9 mouse cellular contexts compared by ENCODE assay signal in genomic region chr5:121266741-121267382, GRCm38 (mm10). TPM values are rescaled to one million over a fixed set of nuclear protein-coding genes. Genes with fewer than 3 reads are reported as not detected.
A peak's percentile ranks its signal among the peaks of the same experiment; 100 is the strongest.
DNase-seq lines count a peak whose midpoint lies in the region; ATAC-seq and TF ChIP-seq lines count a peak whose summit lies in the region.
"Had no signal": no experiment of that assay in that cellular context is flagged by ENCODE, and none has a peak within 500 bp of the region (broad histone marks: within the 10 kb centered on the region; RNA-seq: fewer than 3 reads in every experiment).

No protein-coding gene starts in this region.

- no peak for ATAC-seq in heart, postnatal 0 days (ENCODE audit: insufficient read depth, low read depth)
- peak; percentile 73 for ATAC-seq in frontal cortex, adult (ENCODE audit: low TSS enrichment)
- 0 out of 2 replicates have a peak, but pooled peaks have one; percentile 15 for ATAC-seq in stomach, postnatal 0 days (ENCODE audit: low FRiP score, low TSS enrichment)

- no peak overlapping the region for H3K4me2 ChIP-seq in heart, postnatal 0 days (ENCODE audit: low read depth, low read length)
- H3K4me2 ChIP-seq in stomach, postnatal 0 days (replicated peaks; ENCODE audit: low read depth) = no peak overlapping the region
- H3K4me2 ChIP-seq: limb, embryonic 12.5 days had no signal

- TF ChIP-seq CTCF in heart, postnatal 0 days (IDR thresholded peaks at IDR 0.05; ENCODE audit: low read depth) = peak; percentile 71
- TF ChIP-seq CTCF in E14TG2a.4 (conservative IDR thresholded peaks at IDR 0.05; ENCODE audit: low read length) = peak; percentile 32
- peak; percentile 80 for TF ChIP-seq CTCF in stomach, postnatal 0 days (IDR thresholded peaks at IDR 0.05; ENCODE audit: low read depth)

- H3K4me3 ChIP-seq in heart, postnatal 0 days (ENCODE audit: low read depth, low read length) = no peak overlapping the region
- no peak overlapping the region for H3K4me3 ChIP-seq in E14TG2a.4 (replicated peaks; ENCODE audit: low read length)
- no peak overlapping the region for H3K4me3 ChIP-seq in stomach, postnatal 0 days (ENCODE audit: low read depth, low read length)
- H3K4me3 ChIP-seq: limb, embryonic 12.5 days had no signal

- peaks cover 34% of the 10 kb centered on the region for H3K36me3 ChIP-seq in heart, postnatal 0 days (replicated peaks; ENCODE audit: control insufficient read depth, insufficient read depth, low read length)
- peaks cover 57% of the 10 kb centered on the region for H3K36me3 ChIP-seq in E14TG2a.4 (ENCODE audit: insufficient read depth, low read length)
- H3K36me3 ChIP-seq in stomach, postnatal 0 days (ENCODE audit: control insufficient read depth, insufficient read depth, low read length) = peaks cover 4% of the 10 kb centered on the region; the same call in 1 of the 2 replicates

- H3K27ac ChIP-seq in heart, postnatal 0 days (ENCODE audit: low read depth) = no peak overlapping the region
- H3K27ac ChIP-seq in stomach, postnatal 0 days (replicated peaks) = no peak overlapping the region
- H3K27ac ChIP-seq: limb, embryonic 12.5 days had no signal

- no peak overlapping the region for H3K9ac ChIP-seq in heart, postnatal 0 days (replicated peaks; ENCODE audit: low read depth, low read length)
- no peak overlapping the region for H3K9ac ChIP-seq in stomach, postnatal 0 days (ENCODE audit: low read length)
- H3K9ac ChIP-seq: limb, embryonic 12.5 days had no signal

- no peak for DNase-seq in heart, postnatal 0 days (ENCODE audit: low spot score)
- DNase-seq in heart, postnatal 25 days (ENCODE audit: low spot score) = no peak
- DNase-seq in brain, embryonic 18.5 days (ENCODE audit: low read depth, low spot score) = peak; percentile 16
- peak; percentile 21 for DNase-seq in large intestine, adult 2 months (ENCODE audit: low read depth, low spot score)
- peak; percentile 51 for DNase-seq in lung, postnatal 14 days
- peak; percentile 54 for DNase-seq in stomach, postnatal 0 days (ENCODE audit: low spot score)

- 69% methylated on average over 7 of the region's 7 CpGs for WGBS in heart, postnatal 0 days
- WGBS in large intestine, adult 2 months = 83% methylated on average over 7 of the region's 7 CpGs
- 82% methylated on average over 7 of the region's 7 CpGs for WGBS in stomach, postnatal 0 days

- intact Hi-C loops in heart, postnatal 25 days (cut with DNase I) = loop anchor here (1.0 kb wide), 1 partner anchor 52 kb away; no protein-coding TSS in a partner anchor

- no peaks in the 10 kb centered on the region for H3K27me3 ChIP-seq in heart, postnatal 0 days (ENCODE audit: control insufficient read depth, insufficient read depth, low read length)
- H3K27me3 ChIP-seq in E14TG2a.4 (ENCODE audit: insufficient read depth, low read length) = no peaks in the 10 kb centered on the region
- H3K27me3 ChIP-seq in stomach, postnatal 0 days (ENCODE audit: control insufficient read depth, insufficient read depth, low read length) = no peaks in the 10 kb centered on the region
- H3K27me3 ChIP-seq: limb, embryonic 12.5 days had no signal

- no peak for TF ChIP-seq EP300 in heart, postnatal 0 days (IDR thresholded peaks at IDR 0.05; ENCODE audit: low read depth)
- no peak for TF ChIP-seq EP300 in stomach, postnatal 0 days (optimal IDR thresholded peaks at IDR 0.05)

- H3K4me1 ChIP-seq in heart, postnatal 0 days (ENCODE audit: control insufficient read depth, insufficient read depth) = no peaks in the 10 kb centered on the region
- peaks cover 22% of the 10 kb centered on the region for H3K4me1 ChIP-seq in E14TG2a.4 (replicated peaks; ENCODE audit: low read depth, low read length)
- H3K4me1 ChIP-seq in stomach, postnatal 0 days (replicated peaks; ENCODE audit: control insufficient read depth, insufficient read depth) = no peaks in the 10 kb centered on the region
- H3K4me1 ChIP-seq: limb, embryonic 12.5 days had no signal

- no peaks in the 10 kb centered on the region for H3K9me3 ChIP-seq in heart, postnatal 0 days (replicated peaks; ENCODE audit: control insufficient read depth, low read length)
- no peaks in the 10 kb centered on the region for H3K9me3 ChIP-seq in E14TG2a.4 (ENCODE audit: low read length)
- H3K9me3 ChIP-seq in stomach, postnatal 0 days (ENCODE audit: control insufficient read depth, low read length) = no peaks in the 10 kb centered on the region
- H3K9me3 ChIP-seq: limb, embryonic 12.5 days had no signal

RNA-seq across cellular contexts. Expression of gene Hectd4, which starts 46.8 kb away (rescaled TPM):
- 18.8 and 19.5 TPM in 2 replicates for total RNA-seq in heart, postnatal 0 days (2014; rRNA removed; ENCODE audit: low replicate concordance)
- 1.8 and 2.0 TPM in 2 replicates for polyA plus RNA-seq in heart, postnatal 0 days (2015; fragmentation: Nextera tagmentation; extraction: Ambion mirVana)
- 10 to 100 TPM; 19.3 to 23.0 TPM for total RNA-seq in heart, postnatal 25 days (2021)
- polyA plus RNA-seq in large intestine, adult 2 months (2012; rRNA removed) = 9.5 and 20.5 TPM in 2 replicates
- polyA plus RNA-seq in stomach, postnatal 0 days (2015; fragmentation: Nextera tagmentation; extraction: Ambion mirVana) = 1.7 TPM in 2 replicates

Comparison
In these comparisons a context has a peak if more than half of its experiments do, and no peak if none do; other contexts are left out.
1. DNase-seq: peak in brain, embryonic 18.5 days (single experiment), large intestine, adult 2 months (single experiment), lung, postnatal 14 days (single experiment) and stomach, postnatal 0 days (single experiment); none in heart, postnatal 0 days (single experiment) and heart, postnatal 25 days (single experiment).
2. Peak in every context shown above with its lines, with median percentiles within 50 percentile points of each other: CTCF ChIP-seq.